Mouse (Mus musculus) G1E (cell line): ENCODE measurements around the gene Pde4d. TPM values are rescaled to one million over a fixed set of nuclear protein-coding genes. Genes with fewer than 3 reads are reported as not detected.

Experiments used
- ATAC-seq: 2 replicates; pipeline ENCODE4 v1.8.0; 2016; ENCODE audit warnings: mild to moderate bottlenecking; ENCODE audit not compliant: insufficient number of reproducible peaks, poor library complexity, low FRiP score, severe bottlenecking; ENCODE audit errors: extremely low read depth
- DNase-seq: peaks from one replicate; pipeline ENCODE4 v3.0.0; 2012; ENCODE audit warnings: low spot score
- H3K27me3 ChIP-seq: 2 replicates; pipeline ENCODE4 v1.6.1; 2012; ENCODE audit warnings: mild to moderate bottlenecking, low read length, inconsistent platforms; ENCODE audit not compliant: insufficient read depth
- H3K36me3 ChIP-seq: replicated peaks from 2 replicates; pipeline ENCODE3; 2012; ENCODE audit warnings: mild to moderate bottlenecking, inconsistent platforms
- H3K4me1 ChIP-seq: 2 replicates; pipeline ENCODE4 v1.6.1; 2012; ENCODE audit warnings: low read depth, low read length, inconsistent platforms, mixed read lengths; ENCODE audit not compliant: insufficient read depth
- H3K4me3 ChIP-seq: 2 replicates; pipeline ENCODE4 v1.5.1; 2012; ENCODE audit warnings: low read depth, mild to moderate bottlenecking, inconsistent platforms, low read length, moderate library complexity, mixed read lengths
- H3K9me3 ChIP-seq: replicated peaks from 2 replicates; pipeline ENCODE4 v1.6.1; 2012; ENCODE audit warnings: inconsistent platforms
- CTCF ChIP-seq: IDR thresholded peaks from 2 replicates; pipeline ENCODE4 v1.5.1; 2012; ENCODE audit warnings: low read depth, low read length, inconsistent platforms, mixed read lengths
- GATA1 ChIP-seq: IDR thresholded peaks from 2 replicates; pipeline ENCODE4 v1.6.1; 2012; ENCODE audit warnings: borderline replicate concordance, low read length, inconsistent platforms, mixed read lengths
- GATA2 ChIP-seq: IDR thresholded peaks from 2 replicates; pipeline ENCODE4 v1.6.1; 2012; ENCODE audit warnings: low read depth, low read length, inconsistent platforms, borderline replicate concordance
- POLR2AphosphoS5 ChIP-seq: IDR thresholded peaks from 2 replicates; pipeline ENCODE4 v1.6.1; 2012; ENCODE audit warnings: low read depth, low read length, inconsistent platforms; ENCODE audit not compliant: insufficient replicate concordance
- TAL1 ChIP-seq: conservative IDR thresholded peaks from 2 replicates; pipeline ENCODE4 v1.6.1; 2012; ENCODE audit warnings: low read depth, low read length, inconsistent platforms, mixed read lengths
- polyA plus RNA-seq: library from polyadenylated mRNA; stranded (reverse); fragments of >175 nt; gene quantifications from 2 replicates; pipeline ENCODE4 v1.2.3, GENCODE M21; 2012
- total RNA-seq, 2 experiments: library from RNA; stranded (forward) in 1 of 2; stranded (reverse) in 1 of 2; fragments of 200-1000 nt in 1 of 2; fragments of >200 nt in 1 of 2; fragmentation: Nextera tagmentation in 1 of 2; gene quantifications; 2 replicates each; pipeline ENCODE4 v1.2.3; 2014 to 2017

Gene Pde4d
- total and polyA plus RNA-seq, 3 experiments = 8.2 to 124 (median 22.6) TPM

- TF ChIP-seq TAL1 (no peak), GATA1 (no peak), CTCF (no peak)
- peaks cover 20% of the 10 kb centered on the region for H3K27me3 ChIP-seq
- H3K9me3 ChIP-seq = no peaks in the 10 kb centered on the region
- H3K4me3 ChIP-seq = no peak overlapping the region
- DNase-seq (no peak), ATAC-seq (no peak)
- H3K4me1 ChIP-seq = no peaks in the 10 kb centered on the region
- H3K36me3 ChIP-seq = no peaks in the 10 kb centered on the region
These were observed 811.2 kb downstream of the Pde4d start for GRCm38 (mm10) chr13:109260796-109261516.

GRCm38 (mm10) chr13:109261642-109262220, 812.0 kb downstream of the Pde4d start:
- H3K27me3 ChIP-seq = peaks cover 23% of the 10 kb centered on the region
- DNase-seq (no peak), ATAC-seq (no peak)
- no peak overlapping the region for H3K4me3 ChIP-seq
- H3K9me3 ChIP-seq = no peaks in the 10 kb centered on the region
- no peaks in the 10 kb centered on the region for H3K4me1 ChIP-seq
- no peak for TF ChIP-seq POLR2AphosphoS5
- TF ChIP-seq GATA1 = no peak
- no peak for TF ChIP-seq TAL1
- TF ChIP-seq GATA2 = no peak
- no peak for TF ChIP-seq CTCF
- H3K36me3 ChIP-seq = no peaks in the 10 kb centered on the region

- TF ChIP-seq TAL1 = no peak
- no peak for TF ChIP-seq POLR2AphosphoS5
- no peak for TF ChIP-seq GATA1
- TF ChIP-seq CTCF = no peak
- no peak for TF ChIP-seq GATA2
- H3K27me3 ChIP-seq = peaks cover 24% of the 10 kb centered on the region
- DNase-seq = no peak
- H3K4me1 ChIP-seq = no peaks in the 10 kb centered on the region
- H3K4me3 ChIP-seq = no peak overlapping the region
- no peaks in the 10 kb centered on the region for H3K36me3 ChIP-seq
- no peak for ATAC-seq
- H3K9me3 ChIP-seq = no peaks in the 10 kb centered on the region
These were observed 812.8 kb downstream of the Pde4d start for GRCm38 (mm10) chr13:109262501-109262900.

GRCm38 (mm10) chr13:109263833-109264232, 814.1 kb downstream of the Pde4d start:
- H3K9me3 ChIP-seq = no peaks in the 10 kb centered on the region
- H3K4me1 ChIP-seq = no peaks in the 10 kb centered on the region
- DNase-seq (no peak), ATAC-seq (no peak)
- H3K4me3 ChIP-seq = no peak overlapping the region
- no peaks in the 10 kb centered on the region for H3K36me3 ChIP-seq
- peaks cover 18% of the 10 kb centered on the region for H3K27me3 ChIP-seq
- TF ChIP-seq GATA2 (no peak), GATA1 (no peak), CTCF (no peak), TAL1 (no peak), POLR2AphosphoS5 (no peak)

- no peak overlapping the region for H3K4me3 ChIP-seq
- no peaks in the 10 kb centered on the region for H3K9me3 ChIP-seq
- DNase-seq (no peak), ATAC-seq (no peak)
- no peaks in the 10 kb centered on the region for H3K36me3 ChIP-seq
- TF ChIP-seq POLR2AphosphoS5 = no peak
- no peak for TF ChIP-seq CTCF
- no peak for TF ChIP-seq TAL1
- H3K27me3 ChIP-seq = peaks cover 3% of the 10 kb centered on the region; the same call in 1 of the 2 replicates
- no peaks in the 10 kb centered on the region for H3K4me1 ChIP-seq
These were observed 818.5 kb downstream of the Pde4d start for GRCm38 (mm10) chr13:109268253-109268652.

GRCm38 (mm10) chr13:109268659-109269322, 819.0 kb downstream of the Pde4d start:
- ATAC-seq (no peak), DNase-seq (no peak)
- TF ChIP-seq CTCF (no peak), GATA1 (no peak), GATA2 (no peak), POLR2AphosphoS5 (no peak), TAL1 (no peak)
- H3K4me3 ChIP-seq = no peak overlapping the region
- H3K4me1 ChIP-seq = no peaks in the 10 kb centered on the region
- H3K36me3 ChIP-seq = no peaks in the 10 kb centered on the region
- no peaks in the 10 kb centered on the region for H3K9me3 ChIP-seq
- peaks cover 3% of the 10 kb centered on the region; the same call in 1 of the 2 replicates for H3K27me3 ChIP-seq
